Mouse (Mus musculus) G1E (cell line): Measurements from ENCODE around the gene Pip5k1c. TPM values are rescaled to one million over a fixed set of nuclear protein-coding genes. Genes with fewer than 3 reads are reported as not detected.

Experiments used
- ATAC-seq: 2 replicates; pipeline ENCODE4 v1.8.0; 2016; ENCODE audit warnings: mild to moderate bottlenecking; ENCODE audit not compliant: insufficient number of reproducible peaks, poor library complexity, low FRiP score, severe bottlenecking; ENCODE audit errors: extremely low read depth
- DNase-seq: peaks from one replicate; pipeline ENCODE4 v3.0.0; 2012; ENCODE audit warnings: low spot score
- H3K27me3 ChIP-seq: 2 replicates; pipeline ENCODE4 v1.6.1; 2012; ENCODE audit warnings: mild to moderate bottlenecking, low read length, inconsistent platforms; ENCODE audit not compliant: insufficient read depth
- H3K36me3 ChIP-seq: replicated peaks from 2 replicates; pipeline ENCODE3; 2012; ENCODE audit warnings: mild to moderate bottlenecking, inconsistent platforms
- H3K4me1 ChIP-seq: 2 replicates; pipeline ENCODE4 v1.6.1; 2012; ENCODE audit warnings: low read depth, low read length, inconsistent platforms, mixed read lengths; ENCODE audit not compliant: insufficient read depth
- H3K4me3 ChIP-seq: 2 replicates; pipeline ENCODE4 v1.5.1; 2012; ENCODE audit warnings: low read depth, mild to moderate bottlenecking, inconsistent platforms, low read length, moderate library complexity, mixed read lengths
- H3K9me3 ChIP-seq: replicated peaks from 2 replicates; pipeline ENCODE4 v1.6.1; 2012; ENCODE audit warnings: inconsistent platforms
- CTCF ChIP-seq: IDR thresholded peaks from 2 replicates; pipeline ENCODE4 v1.5.1; 2012; ENCODE audit warnings: low read depth, low read length, inconsistent platforms, mixed read lengths
- GATA1 ChIP-seq: IDR thresholded peaks from 2 replicates; pipeline ENCODE4 v1.6.1; 2012; ENCODE audit warnings: borderline replicate concordance, low read length, inconsistent platforms, mixed read lengths
- GATA2 ChIP-seq: IDR thresholded peaks from 2 replicates; pipeline ENCODE4 v1.6.1; 2012; ENCODE audit warnings: low read depth, low read length, inconsistent platforms, borderline replicate concordance
- POLR2AphosphoS5 ChIP-seq: IDR thresholded peaks from 2 replicates; pipeline ENCODE4 v1.6.1; 2012; ENCODE audit warnings: low read depth, low read length, inconsistent platforms; ENCODE audit not compliant: insufficient replicate concordance
- TAL1 ChIP-seq: conservative IDR thresholded peaks from 2 replicates; pipeline ENCODE4 v1.6.1; 2012; ENCODE audit warnings: low read depth, low read length, inconsistent platforms, mixed read lengths
- polyA plus RNA-seq: library from polyadenylated mRNA; stranded (reverse); fragments of >175 nt; gene quantifications from 2 replicates; pipeline ENCODE4 v1.2.3, GENCODE M21; 2012
- total RNA-seq, 2 experiments: library from RNA; stranded (forward) in 1 of 2; stranded (reverse) in 1 of 2; fragments of 200-1000 nt in 1 of 2; fragments of >200 nt in 1 of 2; fragmentation: Nextera tagmentation in 1 of 2; gene quantifications; 2 replicates each; pipeline ENCODE4 v1.2.3; 2014 to 2017

Gene Pip5k1c
- total and polyA plus RNA-seq, 3 experiments = 58.8 to 266 (median 62.2) TPM

DNA sequence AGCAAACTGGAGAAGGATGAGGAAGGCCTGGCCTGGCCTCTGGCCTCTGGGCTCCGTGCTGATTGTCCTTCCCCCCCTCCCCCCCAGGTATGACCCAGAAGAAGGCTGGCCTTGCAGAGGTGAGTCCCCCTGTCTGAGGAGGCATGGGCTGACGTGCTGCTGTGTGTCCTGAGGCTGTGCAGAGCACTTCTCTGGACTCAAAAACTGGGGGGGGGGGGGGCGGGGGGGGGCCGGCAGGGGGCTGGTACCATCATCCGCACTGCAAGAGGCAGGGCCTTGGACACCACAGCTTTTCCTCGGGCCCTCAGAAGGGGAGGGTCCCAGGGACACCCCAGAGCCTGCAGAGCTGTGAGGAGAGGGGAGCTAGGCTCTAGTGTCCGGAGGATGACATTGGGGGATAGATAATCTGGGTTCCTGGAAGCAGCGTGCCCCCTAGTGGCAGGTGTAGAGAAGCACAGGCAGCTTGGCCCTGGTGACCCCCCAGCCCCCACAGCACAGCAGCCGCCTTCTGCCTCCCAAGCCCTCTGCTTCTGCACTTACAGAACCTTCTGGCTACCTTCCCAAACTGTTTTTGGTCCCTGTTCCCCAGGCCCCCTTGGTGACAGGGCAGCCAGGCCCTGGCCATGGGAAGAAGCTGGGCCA is 12.0 kb downstream of the Pip5k1c start:
- H3K27me3 ChIP-seq = no peaks in the 10 kb centered on the region
- ATAC-seq = no peak
- peaks cover 96% of the 10 kb centered on the region for H3K36me3 ChIP-seq
- no peaks in the 10 kb centered on the region for H3K9me3 ChIP-seq
- peak; percentile 83 for DNase-seq
- peaks cover 80% of the 10 kb centered on the region for H3K4me1 ChIP-seq
- TF ChIP-seq GATA2 = no peak
- TF ChIP-seq GATA1 = no peak
- no peak for TF ChIP-seq TAL1
- TF ChIP-seq CTCF = peak; percentile 94
- TF ChIP-seq POLR2AphosphoS5 = no peak
- peak overlapping the region; percentile 39; the same call in 1 of the 2 replicates for H3K4me3 ChIP-seq

DNA sequence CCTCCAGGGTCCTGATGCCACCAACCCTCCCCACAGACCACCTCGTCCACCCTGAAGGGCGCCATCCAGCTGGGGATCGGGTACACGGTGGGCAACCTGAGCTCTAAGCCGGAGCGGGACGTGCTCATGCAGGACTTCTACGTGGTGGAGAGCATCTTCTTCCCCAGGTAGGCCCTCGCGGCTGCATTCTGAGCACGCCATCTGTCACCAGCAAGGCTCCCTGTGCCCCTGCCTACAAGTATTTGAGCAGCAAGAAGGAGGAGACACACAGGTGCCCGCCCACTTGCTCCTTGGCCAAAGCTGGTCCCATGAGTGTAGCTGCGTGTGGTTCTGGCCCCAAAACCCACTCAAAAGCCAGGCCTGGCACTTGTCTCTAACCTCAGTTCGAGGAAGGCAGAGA is 12.9 kb downstream of the Pip5k1c start:
- Histone ChIP-seq H3K27me3 (no peaks in the 10 kb centered on the region), H3K4me3 (no peak overlapping the region), H3K4me1 (peaks cover 73% of the 10 kb centered on the region), H3K9me3 (no peaks in the 10 kb centered on the region), H3K36me3 (peaks cover 96% of the 10 kb centered on the region)
- TF ChIP-seq GATA2 (no peak), POLR2AphosphoS5 (no peak), GATA1 (no peak), TAL1 (no peak), CTCF (no peak)
- DNase-seq = no peak
- ATAC-seq = no peak

DNA sequence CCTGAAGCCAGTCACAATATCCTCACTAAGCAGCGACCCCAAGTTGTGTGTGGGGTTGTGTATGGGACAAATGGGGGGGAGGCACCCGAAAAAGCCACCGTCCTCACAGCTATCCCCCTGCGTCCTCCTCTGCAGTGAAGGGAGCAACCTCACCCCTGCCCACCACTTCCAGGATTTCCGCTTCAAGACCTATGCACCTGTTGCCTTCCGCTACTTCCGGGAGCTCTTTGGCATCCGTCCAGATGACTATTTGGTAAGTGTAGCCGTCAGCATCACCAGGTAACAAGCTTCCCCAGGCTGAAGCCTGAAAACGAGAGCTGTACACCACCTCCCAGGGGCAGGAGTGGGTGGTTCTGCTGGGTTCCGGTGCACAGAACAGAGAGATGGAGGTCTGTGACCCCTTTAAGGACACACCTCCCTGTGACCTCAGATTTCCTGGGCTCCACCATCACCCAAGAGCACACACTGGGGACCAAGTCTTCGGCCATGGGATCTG is 13.5 kb downstream of the Pip5k1c start:
- H3K27me3 ChIP-seq = no peaks in the 10 kb centered on the region
- peaks cover 96% of the 10 kb centered on the region for H3K36me3 ChIP-seq

DNA sequence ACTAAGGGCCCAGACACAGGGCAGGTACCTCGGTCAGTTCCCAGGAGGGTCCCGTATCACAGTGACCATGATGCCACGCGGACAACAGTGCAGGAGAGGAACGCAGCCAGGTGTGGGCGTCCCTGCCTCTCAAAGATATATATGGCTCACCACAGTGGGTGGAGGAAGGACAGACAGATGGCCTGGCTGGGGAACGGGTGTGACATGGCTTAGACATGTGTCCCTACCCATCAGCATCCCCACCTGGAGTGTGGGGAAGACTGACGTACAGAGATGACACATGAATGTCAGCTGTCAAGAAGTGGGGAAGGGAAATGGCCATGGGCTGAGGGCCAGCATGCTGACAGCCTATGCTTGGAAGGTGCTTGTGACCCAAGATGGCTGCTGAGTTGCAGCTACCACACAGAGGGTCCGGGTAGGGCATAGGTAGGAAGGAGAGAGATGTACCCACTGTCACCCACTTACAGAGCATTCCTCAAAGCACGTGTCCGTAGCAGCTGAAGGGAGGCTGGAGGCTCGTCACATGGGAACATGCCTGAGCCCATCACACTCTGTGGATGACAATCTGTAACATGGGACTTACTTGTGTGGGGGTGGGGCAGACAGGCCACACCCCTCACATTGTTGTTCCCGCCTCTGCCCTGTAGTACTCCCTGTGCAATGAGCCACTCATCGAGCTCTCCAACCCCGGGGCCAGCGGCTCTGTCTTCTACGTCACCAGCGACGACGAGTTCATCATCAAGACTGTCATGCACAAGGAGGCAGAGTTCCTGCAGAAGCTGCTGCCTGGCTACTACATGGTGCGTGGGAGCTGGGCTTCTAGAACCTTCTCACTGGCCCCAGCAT is 14.3 kb downstream of the Pip5k1c start:
- no peak for TF ChIP-seq POLR2AphosphoS5
- TF ChIP-seq TAL1 = no peak
- no peak for TF ChIP-seq GATA2
- no peak for TF ChIP-seq CTCF
- TF ChIP-seq GATA1 = no peak
- H3K9me3 ChIP-seq = no peaks in the 10 kb centered on the region
- no peak for DNase-seq
- ATAC-seq = no peak
- no peaks in the 10 kb centered on the region for H3K27me3 ChIP-seq
- H3K4me3 ChIP-seq = no peak overlapping the region
- peaks cover 96% of the 10 kb centered on the region for H3K36me3 ChIP-seq
- peaks cover 68% of the 10 kb centered on the region for H3K4me1 ChIP-seq

More for the DNA sequence above, 13.5 kb downstream of the Pip5k1c start:
- H3K4me3 ChIP-seq = no peak overlapping the region
- TF ChIP-seq GATA1 (no peak), CTCF (no peak), POLR2AphosphoS5 (no peak), TAL1 (no peak), GATA2 (no peak)
- no peaks in the 10 kb centered on the region for H3K9me3 ChIP-seq
- ATAC-seq (no peak), DNase-seq (no peak)
- peaks cover 73% of the 10 kb centered on the region for H3K4me1 ChIP-seq

DNA sequence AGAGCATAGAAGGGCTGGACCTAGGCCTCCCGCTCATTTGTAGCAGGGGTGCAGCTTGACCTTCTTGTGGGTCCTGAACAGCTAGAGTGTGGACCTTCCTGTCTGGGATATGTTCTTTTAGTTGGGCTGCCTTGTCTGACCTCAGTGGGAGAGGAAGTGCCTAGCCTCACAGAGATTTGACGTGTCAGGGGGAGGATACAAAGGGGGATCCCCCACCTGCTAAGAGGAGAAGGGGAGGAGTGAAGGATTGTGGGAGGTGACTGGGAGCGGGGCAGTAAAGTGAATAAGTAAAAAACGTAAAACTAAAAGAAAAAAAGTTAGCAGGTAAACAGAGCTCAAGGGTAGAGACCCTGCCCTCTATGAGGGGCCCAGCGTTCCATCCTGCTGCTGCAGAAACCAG is 16.8 kb downstream of the Pip5k1c start:
- H3K4me1 ChIP-seq = peaks cover 60% of the 10 kb centered on the region
- DNase-seq (no peak), ATAC-seq (no peak)
- H3K4me3 ChIP-seq = no peak overlapping the region
- H3K27me3 ChIP-seq = no peaks in the 10 kb centered on the region
- peaks cover 99% of the 10 kb centered on the region for H3K36me3 ChIP-seq
- TF ChIP-seq GATA1 (no peak), CTCF (no peak), POLR2AphosphoS5 (no peak), GATA2 (no peak), TAL1 (no peak)
- H3K9me3 ChIP-seq = no peaks in the 10 kb centered on the region

DNA sequence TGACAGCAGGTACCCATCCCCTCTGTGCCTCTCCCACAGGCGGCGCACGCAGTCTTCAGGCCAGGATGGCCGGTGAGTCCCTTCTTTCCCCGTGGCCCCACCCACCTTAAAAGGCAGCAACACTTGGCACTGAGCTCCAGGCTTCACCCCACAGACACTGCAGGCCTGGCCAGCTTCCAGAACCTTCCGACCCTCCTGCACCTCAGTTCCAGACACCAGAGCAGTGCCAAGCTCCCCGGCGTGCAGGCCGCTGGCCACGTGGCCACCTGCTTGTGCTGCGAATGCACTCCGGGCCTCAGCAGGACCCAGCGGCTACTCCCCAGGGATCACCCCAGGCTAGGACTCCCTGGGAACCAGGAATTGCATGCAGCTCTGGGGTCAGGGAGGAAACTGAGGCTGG is 20.8 kb downstream of the Pip5k1c start:
- Histone ChIP-seq H3K4me3 (no peak overlapping the region), H3K27me3 (no peaks in the 10 kb centered on the region), H3K36me3 (peaks cover 100% of the 10 kb centered on the region), H3K4me1 (peaks cover 69% of the 10 kb centered on the region), H3K9me3 (no peaks in the 10 kb centered on the region)
- DNase-seq (no peak), ATAC-seq (no peak)
- TF ChIP-seq TAL1 (no peak), CTCF (no peak), GATA2 (no peak), GATA1 (no peak), POLR2AphosphoS5 (no peak)
